Mouse (Mus musculus): Measurements from ENCODE around the gene Ccdc102a. TPM values are rescaled to one million over a fixed set of nuclear protein-coding genes. Genes with fewer than 3 reads are reported as not detected.

The Ccdc102a gene
- polyA plus RNA-seq, 1 experiment: 28.1 TPM

DNA sequence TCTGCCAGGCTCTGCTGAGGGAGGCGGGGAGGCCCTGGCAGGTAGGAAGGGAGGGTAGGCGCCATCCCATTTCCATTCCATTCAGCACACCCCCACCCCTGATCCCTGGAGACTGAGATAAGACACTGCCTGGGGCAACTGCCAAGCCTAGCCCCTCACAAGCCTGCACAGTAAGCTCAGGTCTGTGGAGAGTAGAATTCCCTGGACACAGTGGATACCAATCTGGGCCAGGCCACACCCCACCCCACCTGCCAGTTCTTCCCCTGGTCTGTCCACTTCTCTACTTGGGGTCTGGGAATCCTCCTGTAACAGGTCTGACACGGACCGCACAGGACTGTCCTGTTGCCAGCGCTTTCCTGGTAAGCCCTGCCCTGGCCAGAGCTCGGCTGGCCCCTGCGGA, 48.8 kb downstream of the Ccdc102a start:
- peaks cover 15% of the 10 kb centered on the region for H3K36me3 ChIP-seq (ENCODE audit: control insufficient read depth, insufficient read depth)
- no peak overlapping the region for H3ac ChIP-seq (ENCODE audit: control insufficient read depth, insufficient read length, low read depth)
- no peaks in the 10 kb centered on the region for H3K27me3 ChIP-seq (ENCODE audit: control insufficient read depth, insufficient read depth, insufficient read length)
- TF ChIP-seq FOSL1 (IDR thresholded peaks at IDR 0.05; ENCODE audit: insufficient read depth, low read length, poor library complexity, severe bottlenecking): no peak
- no peak for TF ChIP-seq CEBPB (IDR thresholded peaks at IDR 0.05; ENCODE audit: low read depth)
- TF ChIP-seq MAX (IDR thresholded peaks at IDR 0.05): no peak
- no peak for TF ChIP-seq CTCF (IDR thresholded peaks at IDR 0.05; ENCODE audit: control insufficient read depth, insufficient read depth, insufficient read length)
- TF ChIP-seq MYOG (IDR thresholded peaks at IDR 0.05; ENCODE audit: control insufficient read depth, extremely low read depth, insufficient read length): no peak
- H3K79me3 ChIP-seq (ENCODE audit: low read depth): no peaks in the 10 kb centered on the region
- H3K4me3 ChIP-seq (ENCODE audit: insufficient read depth, poor library complexity, severe bottlenecking): no peak overlapping the region
- no peaks in the 10 kb centered on the region for H3K79me2 ChIP-seq (ENCODE audit: control insufficient read depth, insufficient read depth)

DNA sequence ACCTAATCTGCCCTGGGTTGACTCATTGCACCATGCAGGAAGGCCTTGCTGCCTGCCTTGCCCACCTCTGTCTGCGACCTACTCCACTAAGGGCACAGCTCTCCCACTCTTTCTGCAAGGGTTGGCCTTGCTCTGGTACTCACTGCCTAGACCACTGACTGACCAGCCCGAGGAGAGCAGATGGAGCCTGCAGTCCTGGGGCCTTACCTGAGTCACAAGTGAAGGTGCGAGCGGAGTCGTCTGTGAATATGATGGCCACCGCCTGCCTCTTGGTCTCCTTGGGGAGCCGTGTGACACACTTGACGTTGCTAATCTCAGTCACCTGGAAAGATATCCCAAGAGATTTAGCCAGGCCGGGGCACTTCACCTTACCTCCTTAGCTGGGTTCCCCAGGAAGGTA, 51.0 kb downstream of the Ccdc102a start:
- Histone ChIP-seq H3K79me2 (ENCODE audit: control insufficient read depth, insufficient read depth) (no peaks in the 10 kb centered on the region), H3K27me3 (ENCODE audit: control insufficient read depth, insufficient read depth, insufficient read length) (no peaks in the 10 kb centered on the region), H3K79me3 (ENCODE audit: low read depth) (no peaks in the 10 kb centered on the region), H3K4me3 (ENCODE audit: insufficient read depth, poor library complexity, severe bottlenecking) (no peak overlapping the region), H3ac (ENCODE audit: control insufficient read depth, insufficient read length, low read depth) (no peak overlapping the region), H3K36me3 (ENCODE audit: control insufficient read depth, insufficient read depth) (peaks cover 37% of the 10 kb centered on the region)
- TF ChIP-seq CEBPB (IDR thresholded peaks at IDR 0.05; ENCODE audit: low read depth) (no peak), MYOG (IDR thresholded peaks at IDR 0.05; ENCODE audit: control insufficient read depth, extremely low read depth, insufficient read length) (no peak), MAX (IDR thresholded peaks at IDR 0.05) (no peak), FOSL1 (IDR thresholded peaks at IDR 0.05; ENCODE audit: insufficient read depth, low read length, poor library complexity, severe bottlenecking) (no peak), USF1 (IDR thresholded peaks at IDR 0.05; ENCODE audit: low read depth) (no peak), CTCF (IDR thresholded peaks at IDR 0.05; ENCODE audit: control insufficient read depth, insufficient read depth, insufficient read length) (no peak), MYOD1 (IDR thresholded peaks at IDR 0.05; ENCODE audit: control insufficient read depth, insufficient read length, low read depth) (no peak)

DNA sequence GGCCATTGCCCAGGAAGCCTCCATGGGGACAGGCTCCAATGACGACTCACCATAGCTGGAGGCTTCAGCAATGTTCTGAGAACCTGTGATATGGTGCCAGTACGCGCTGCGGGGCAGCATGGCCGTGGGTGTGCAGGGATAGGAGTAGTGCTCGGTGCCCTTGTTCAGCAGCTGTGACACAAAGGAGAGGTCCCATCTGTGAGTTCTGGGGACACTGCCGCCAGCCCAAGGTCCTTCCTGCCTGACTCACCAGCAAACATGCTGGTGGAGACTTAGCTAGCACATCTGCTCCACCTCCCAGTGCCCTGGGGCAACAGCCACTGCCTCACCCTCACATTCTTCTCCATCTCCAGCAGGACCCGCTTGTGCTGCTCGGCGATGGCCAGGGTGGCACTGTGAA, 52.6 kb downstream of the Ccdc102a start:
- no peak overlapping the region for H3ac ChIP-seq (ENCODE audit: control insufficient read depth, insufficient read length, low read depth)
- H3K36me3 ChIP-seq (ENCODE audit: control insufficient read depth, insufficient read depth): peaks cover 50% of the 10 kb centered on the region
- TF ChIP-seq USF1 (IDR thresholded peaks at IDR 0.05; ENCODE audit: low read depth): no peak
- no peak for TF ChIP-seq CTCF (IDR thresholded peaks at IDR 0.05; ENCODE audit: control insufficient read depth, insufficient read depth, insufficient read length)
- no peak for TF ChIP-seq MAX (IDR thresholded peaks at IDR 0.05)
- no peak for TF ChIP-seq MYOG (IDR thresholded peaks at IDR 0.05; ENCODE audit: control insufficient read depth, extremely low read depth, insufficient read length)
- TF ChIP-seq CEBPB (IDR thresholded peaks at IDR 0.05; ENCODE audit: low read depth): no peak
- TF ChIP-seq FOSL1 (IDR thresholded peaks at IDR 0.05; ENCODE audit: insufficient read depth, low read length, poor library complexity, severe bottlenecking): no peak
- no peak overlapping the region for H3K4me3 ChIP-seq (ENCODE audit: insufficient read depth, poor library complexity, severe bottlenecking)
- H3K27me3 ChIP-seq (ENCODE audit: control insufficient read depth, insufficient read depth, insufficient read length): no peaks in the 10 kb centered on the region
- peaks cover 2% of the 10 kb centered on the region for H3K79me3 ChIP-seq (ENCODE audit: low read depth)
- H3K79me2 ChIP-seq (ENCODE audit: control insufficient read depth, insufficient read depth): peaks cover 3% of the 10 kb centered on the region

DNA sequence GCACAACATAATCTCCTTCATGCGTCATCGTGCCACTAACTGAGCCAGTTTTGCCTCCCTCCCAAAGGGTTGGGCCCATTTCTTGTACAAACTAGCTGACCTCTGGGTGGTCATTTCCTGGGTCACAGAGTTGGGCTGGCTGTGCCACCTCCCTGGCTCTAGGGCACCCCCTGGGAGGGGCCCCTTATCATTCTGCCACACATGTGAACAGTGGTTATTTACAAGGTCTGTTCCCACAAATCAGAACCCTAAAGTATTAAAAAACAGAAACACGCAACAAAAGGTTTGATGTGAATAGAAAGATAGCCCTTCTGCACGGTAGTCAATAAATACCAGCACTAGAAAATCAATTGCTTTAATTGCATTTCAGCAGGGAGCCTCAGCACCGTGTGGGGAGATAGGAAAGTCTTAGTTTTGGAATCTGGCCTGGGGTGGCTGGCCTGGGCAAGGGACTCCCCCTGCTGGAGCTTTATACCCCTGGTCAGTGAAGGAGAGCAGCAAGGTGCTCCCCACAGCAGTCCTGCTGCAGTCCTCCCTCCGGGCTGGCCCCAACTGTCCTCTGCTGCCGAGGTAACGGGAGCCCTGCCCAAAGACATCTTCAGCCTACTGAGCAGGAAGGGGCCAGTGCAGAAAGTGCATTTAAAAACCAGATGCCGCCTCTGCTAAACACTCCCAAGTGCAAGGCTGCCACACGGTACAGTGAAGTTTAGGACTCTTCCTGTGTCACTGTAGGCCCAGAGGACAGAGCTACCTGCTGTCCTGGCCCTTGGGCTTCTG, 53.8 kb downstream of the Ccdc102a start:
- no peak overlapping the region for H3K4me3 ChIP-seq (ENCODE audit: insufficient read depth, poor library complexity, severe bottlenecking)
- peaks cover 53% of the 10 kb centered on the region for H3K36me3 ChIP-seq (ENCODE audit: control insufficient read depth, insufficient read depth)
- no peak for TF ChIP-seq MYOD1 (IDR thresholded peaks at IDR 0.05; ENCODE audit: control insufficient read depth, insufficient read length, low read depth)
- TF ChIP-seq FOSL1 (IDR thresholded peaks at IDR 0.05; ENCODE audit: insufficient read depth, low read length, poor library complexity, severe bottlenecking): no peak
- no peak overlapping the region for H3ac ChIP-seq (ENCODE audit: control insufficient read depth, insufficient read length, low read depth)
- peaks cover 4% of the 10 kb centered on the region for H3K79me3 ChIP-seq (ENCODE audit: low read depth)
- H3K27me3 ChIP-seq (ENCODE audit: control insufficient read depth, insufficient read depth, insufficient read length): no peaks in the 10 kb centered on the region
- H3K79me2 ChIP-seq (ENCODE audit: control insufficient read depth, insufficient read depth): peaks cover 15% of the 10 kb centered on the region

DNA sequence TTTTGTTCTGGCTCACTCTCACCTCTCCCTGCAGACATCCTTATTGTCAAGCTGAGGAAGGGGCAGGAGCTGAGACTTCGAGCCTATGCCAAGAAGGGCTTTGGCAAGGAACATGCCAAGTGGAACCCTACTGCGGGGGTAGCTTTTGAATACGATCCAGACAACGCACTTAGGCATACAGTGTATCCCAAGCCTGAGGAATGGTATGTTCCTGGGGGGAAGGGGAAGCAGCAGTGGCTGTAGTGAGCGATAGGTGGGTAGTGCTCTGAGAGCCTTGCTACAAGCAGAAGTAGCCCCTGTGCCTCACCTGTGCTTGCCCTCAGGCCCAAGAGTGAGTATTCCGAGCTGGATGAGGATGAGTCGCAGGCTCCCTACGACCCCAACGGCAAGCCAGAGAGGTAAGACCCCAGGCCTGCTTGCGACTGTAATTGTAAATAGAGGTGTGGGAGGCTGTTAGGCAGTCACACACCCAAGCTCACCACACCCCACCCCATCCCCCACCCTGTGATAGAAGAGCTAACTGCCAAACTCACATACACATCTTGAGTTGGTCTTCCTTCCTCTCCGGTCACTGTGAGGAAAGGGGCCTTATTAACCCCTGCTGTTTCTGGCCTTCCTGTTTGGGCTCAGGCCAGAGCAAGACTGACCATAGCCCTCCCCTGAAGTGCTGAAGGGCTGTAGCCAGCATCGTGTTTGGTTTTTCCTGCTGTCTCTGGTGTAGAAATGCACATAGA, 55.2 kb downstream of the Ccdc102a start:
- no peak overlapping the region for H3ac ChIP-seq (ENCODE audit: control insufficient read depth, insufficient read length, low read depth)
- H3K4me3 ChIP-seq (ENCODE audit: insufficient read depth, poor library complexity, severe bottlenecking): no peak overlapping the region
- H3K27me3 ChIP-seq (ENCODE audit: control insufficient read depth, insufficient read depth, insufficient read length): no peaks in the 10 kb centered on the region
- TF ChIP-seq USF1 (IDR thresholded peaks at IDR 0.05; ENCODE audit: low read depth) (no peak), FOSL1 (IDR thresholded peaks at IDR 0.05; ENCODE audit: insufficient read depth, low read length, poor library complexity, severe bottlenecking) (no peak), MYOD1 (IDR thresholded peaks at IDR 0.05; ENCODE audit: control insufficient read depth, insufficient read length, low read depth) (no peak), CTCF (IDR thresholded peaks at IDR 0.05; ENCODE audit: control insufficient read depth, insufficient read depth, insufficient read length) (no peak), MAX (IDR thresholded peaks at IDR 0.05) (no peak), MYOG (IDR thresholded peaks at IDR 0.05; ENCODE audit: control insufficient read depth, extremely low read depth, insufficient read length) (no peak)
- H3K36me3 ChIP-seq (ENCODE audit: control insufficient read depth, insufficient read depth): peaks cover 53% of the 10 kb centered on the region
- H3K79me2 ChIP-seq (ENCODE audit: control insufficient read depth, insufficient read depth): peaks cover 30% of the 10 kb centered on the region
- H3K79me3 ChIP-seq (ENCODE audit: low read depth): peaks cover 15% of the 10 kb centered on the region

Data from C2C12 (cell line).